Mouse (Mus musculus): ENCODE data around the gene Crtc2. TPM values are rescaled to one million over a fixed set of nuclear protein-coding genes. Genes with fewer than 3 reads are reported as not detected.
A peak's percentile ranks its signal among the peaks of the same experiment; 100 is the strongest.

Gene Crtc2
- 71.8 and 109 TPM in 2 replicates for polyA plus RNA-seq (2012; rRNA removed)
- 17.5 and 18.1 TPM in 2 replicates for polyA plus RNA-seq (2014; fragmentation: Nextera tagmentation; extraction: Ambion mirVana)

GRCm38 (mm10) chr3:90253653-90254418 lies at the start of gene Crtc2:
Gene Crtc2, plus strand, starts transcription at chr3:90254163.
- Histone ChIP-seq H3K4me2 (replicated peaks; ENCODE audit: low read depth, low read length, severe bottlenecking) (peak within 1 kb of the TSS; percentile 76), H3K27ac (replicated peaks; ENCODE audit: low read depth, low read length) (peak within 1 kb of the TSS; percentile 79), H3K4me1 (ENCODE audit: control insufficient read depth, insufficient read depth, low read length) (peaks cover 9% of the 10 kb centered on the region), H3K27me3 (ENCODE audit: control insufficient read depth, insufficient read depth, low read length) (no peaks in the 10 kb centered on the region), H3K4me3 (replicated peaks; ENCODE audit: low read length) (peak within 1 kb of the TSS; percentile 65), H3K9me3 (ENCODE audit: control insufficient read depth, low read length) (no peaks in the 10 kb centered on the region), H3K36me3 (ENCODE audit: control insufficient read depth, insufficient read depth, low read length) (peaks cover 43% of the 10 kb centered on the region), H3K9ac (ENCODE audit: low read depth, low read length, severe bottlenecking) (peak within 1 kb of the TSS; percentile 83)
- DNase-seq (ENCODE audit: low spot score) (peak; percentile 95), ATAC-seq (ENCODE audit: low FRiP score, low read depth) (peak; percentile 97)
- WGBS: 2% methylated on average over 36 of the region's 40 CpGs
- 0 out of 2 replicates have a peak, but pooled peaks have one; percentile 56 for TF ChIP-seq POLR2A (IDR thresholded peaks at IDR 0.05; ENCODE audit: borderline replicate concordance, extremely low read depth, insufficient read depth, insufficient read length)

- Histone ChIP-seq H3K36me3 (ENCODE audit: control insufficient read depth, insufficient read depth, low read length) (peaks cover 25% of the 10 kb centered on the region), H3K9ac (ENCODE audit: low read depth, low read length, severe bottlenecking) (no peak overlapping the region), H3K4me1 (ENCODE audit: control insufficient read depth, insufficient read depth, low read length) (no peaks in the 10 kb centered on the region), H3K4me2 (replicated peaks; ENCODE audit: low read depth, low read length, severe bottlenecking) (no peak overlapping the region), H3K4me3 (replicated peaks; ENCODE audit: low read length) (no peak overlapping the region), H3K27ac (replicated peaks; ENCODE audit: low read depth, low read length) (no peak overlapping the region), H3K27me3 (ENCODE audit: control insufficient read depth, insufficient read depth, low read length) (no peaks in the 10 kb centered on the region), H3K9me3 (ENCODE audit: control insufficient read depth, low read length) (no peaks in the 10 kb centered on the region)
- WGBS: 91% methylated on average over 2 of the region's 2 CpGs
- no peak for TF ChIP-seq POLR2A (IDR thresholded peaks at IDR 0.05; ENCODE audit: borderline replicate concordance, extremely low read depth, insufficient read depth, insufficient read length)
- no peak for DNase-seq (ENCODE audit: low spot score)
- no peak for ATAC-seq (ENCODE audit: low FRiP score, low read depth)
These were observed 49.4 kb upstream of the Crtc2 start for GRCm38 (mm10) chr3:90204582-90204981.

- peaks cover 55% of the 10 kb centered on the region for H3K36me3 ChIP-seq (ENCODE audit: control insufficient read depth, insufficient read depth, low read length)
- DNase-seq (ENCODE audit: low spot score) (no peak), ATAC-seq (ENCODE audit: low FRiP score, low read depth) (no peak)
- no peak overlapping the region for H3K4me3 ChIP-seq (replicated peaks; ENCODE audit: low read length)
- H3K9ac ChIP-seq (ENCODE audit: low read depth, low read length, severe bottlenecking): no peak overlapping the region
- no peaks in the 10 kb centered on the region for H3K9me3 ChIP-seq (ENCODE audit: control insufficient read depth, low read length)
- TF ChIP-seq POLR2A (IDR thresholded peaks at IDR 0.05; ENCODE audit: borderline replicate concordance, extremely low read depth, insufficient read depth, insufficient read length): no peak
- WGBS: 72% methylated on average over 2 of the region's 2 CpGs
- H3K27me3 ChIP-seq (ENCODE audit: control insufficient read depth, insufficient read depth, low read length): no peaks in the 10 kb centered on the region
- H3K27ac ChIP-seq (replicated peaks; ENCODE audit: low read depth, low read length): no peak overlapping the region
- H3K4me1 ChIP-seq (ENCODE audit: control insufficient read depth, insufficient read depth, low read length): peaks cover 13% of the 10 kb centered on the region
- H3K4me2 ChIP-seq (replicated peaks; ENCODE audit: low read depth, low read length, severe bottlenecking): no peak overlapping the region
These were observed 45.3 kb upstream of the Crtc2 start for GRCm38 (mm10) chr3:90208662-90209061.

GRCm38 (mm10) chr3:90209908-90210566 lies 43.9 kb upstream of the Crtc2 start:
- no peak overlapping the region for H3K27ac ChIP-seq (replicated peaks; ENCODE audit: low read depth, low read length)
- DNase-seq (ENCODE audit: low spot score): no peak
- no peak overlapping the region for H3K4me3 ChIP-seq (replicated peaks; ENCODE audit: low read length)
- H3K9me3 ChIP-seq (ENCODE audit: control insufficient read depth, low read length): no peaks in the 10 kb centered on the region
- H3K9ac ChIP-seq (ENCODE audit: low read depth, low read length, severe bottlenecking): no peak overlapping the region
- no peak overlapping the region for H3K4me2 ChIP-seq (replicated peaks; ENCODE audit: low read depth, low read length, severe bottlenecking)
- 94% methylated on average over 5 of the region's 5 CpGs for WGBS
- no peak for ATAC-seq (ENCODE audit: low FRiP score, low read depth)
- TF ChIP-seq POLR2A (IDR thresholded peaks at IDR 0.05; ENCODE audit: borderline replicate concordance, extremely low read depth, insufficient read depth, insufficient read length): no peak
- H3K36me3 ChIP-seq (ENCODE audit: control insufficient read depth, insufficient read depth, low read length): peaks cover 55% of the 10 kb centered on the region
- H3K4me1 ChIP-seq (ENCODE audit: control insufficient read depth, insufficient read depth, low read length): peaks cover 19% of the 10 kb centered on the region
- H3K27me3 ChIP-seq (ENCODE audit: control insufficient read depth, insufficient read depth, low read length): no peaks in the 10 kb centered on the region

Measured in limb, embryonic 14.5 days (tissue).